Mouse (Mus musculus) lung, adult 18-20 months (tissue): ENCODE measurements around the gene Wipf3.

Source experiments
- DNase-seq, 2 experiments: peaks; one replicate each; pipeline ENCODE4 v3.0.0; 2022; ENCODE audit warnings: mixed read lengths in 2 of 2

Wipf3 gene

GRCm38 (mm10) chr6:54432806-54433545, 3.6 kb downstream of the Wipf3 start:
- DNase-seq, result peak in 1 of 2 experiments; percentile 27

GRCm38 (mm10) chr6:54434171-54434570, 4.8 kb downstream of the Wipf3 start:
- DNase-seq, result no peak

- no peak for DNase-seq
These were observed 6.3 kb downstream of the Wipf3 start for GRCm38 (mm10) chr6:54435663-54436062.

GRCm38 (mm10) chr6:54436286-54436685, 6.9 kb downstream of the Wipf3 start:
- no peak for DNase-seq

- no peak for DNase-seq
These were observed 9.1 kb downstream of the Wipf3 start for GRCm38 (mm10) chr6:54438510-54438909.

GRCm38 (mm10) chr6:54440658-54441057, 11.3 kb downstream of the Wipf3 start:
- DNase-seq, result no peak

- no peak for DNase-seq
These were observed 14.3 kb downstream of the Wipf3 start for GRCm38 (mm10) chr6:54443657-54444056.

- DNase-seq, result no peak
These were observed 14.7 kb downstream of the Wipf3 start for GRCm38 (mm10) chr6:54444086-54444485.

- no peak for DNase-seq
These were observed 15.9 kb downstream of the Wipf3 start for GRCm38 (mm10) chr6:54445249-54445818.

GRCm38 (mm10) chr6:54447353-54447752, 17.9 kb downstream of the Wipf3 start:
- no peak for DNase-seq

- DNase-seq, result no peak
These were observed 30.3 kb downstream of the Wipf3 start for GRCm38 (mm10) chr6:54459661-54460060.

GRCm38 (mm10) chr6:54460172-54460914, 30.9 kb downstream of the Wipf3 start:
- no peak for DNase-seq

- peak; percentile 54 to 57 for DNase-seq
These were observed 31.7 kb downstream of the Wipf3 start for GRCm38 (mm10) chr6:54460915-54461671.

GRCm38 (mm10) chr6:54462766-54463165, 33.4 kb downstream of the Wipf3 start:
- no peak for DNase-seq

GRCm38 (mm10) chr6:54463701-54464458, 34.5 kb downstream of the Wipf3 start:
- DNase-seq, result peak in 1 of 2 experiments; percentile 45

- no peak for DNase-seq
These were observed 35.5 kb downstream of the Wipf3 start for GRCm38 (mm10) chr6:54464926-54465325.

- DNase-seq, result no peak
These were observed 38.0 kb downstream of the Wipf3 start for GRCm38 (mm10) chr6:54467371-54467770.

GRCm38 (mm10) chr6:54471866-54472265, 42.5 kb downstream of the Wipf3 start:
- DNase-seq, result peak in 1 of 2 experiments; percentile 23

- DNase-seq, result peak; percentile 39 to 56
These were observed 43.7 kb downstream of the Wipf3 start for GRCm38 (mm10) chr6:54472846-54473715.

- DNase-seq, result no peak
These were observed 46.7 kb downstream of the Wipf3 start for GRCm38 (mm10) chr6:54475926-54476667.
